Mouse (Mus musculus) c-Kit-positive CD71-positive TER-119-negative erythroid progenitor cells, embryonic 14.5 days (primary cell): Measurements from ENCODE around the gene Znrf3.
"Not testable (repeated sequence)": the region's sequence is repeated elsewhere in the genome, so short reads cannot be mapped to it uniquely, and the experiment has no call there.

Experiments
- DNase-seq: peaks from one replicate; pipeline ENCODE4 v3.0.0-alpha.2; 2013; ENCODE audit warnings: low read depth

Gene Znrf3

DNA sequence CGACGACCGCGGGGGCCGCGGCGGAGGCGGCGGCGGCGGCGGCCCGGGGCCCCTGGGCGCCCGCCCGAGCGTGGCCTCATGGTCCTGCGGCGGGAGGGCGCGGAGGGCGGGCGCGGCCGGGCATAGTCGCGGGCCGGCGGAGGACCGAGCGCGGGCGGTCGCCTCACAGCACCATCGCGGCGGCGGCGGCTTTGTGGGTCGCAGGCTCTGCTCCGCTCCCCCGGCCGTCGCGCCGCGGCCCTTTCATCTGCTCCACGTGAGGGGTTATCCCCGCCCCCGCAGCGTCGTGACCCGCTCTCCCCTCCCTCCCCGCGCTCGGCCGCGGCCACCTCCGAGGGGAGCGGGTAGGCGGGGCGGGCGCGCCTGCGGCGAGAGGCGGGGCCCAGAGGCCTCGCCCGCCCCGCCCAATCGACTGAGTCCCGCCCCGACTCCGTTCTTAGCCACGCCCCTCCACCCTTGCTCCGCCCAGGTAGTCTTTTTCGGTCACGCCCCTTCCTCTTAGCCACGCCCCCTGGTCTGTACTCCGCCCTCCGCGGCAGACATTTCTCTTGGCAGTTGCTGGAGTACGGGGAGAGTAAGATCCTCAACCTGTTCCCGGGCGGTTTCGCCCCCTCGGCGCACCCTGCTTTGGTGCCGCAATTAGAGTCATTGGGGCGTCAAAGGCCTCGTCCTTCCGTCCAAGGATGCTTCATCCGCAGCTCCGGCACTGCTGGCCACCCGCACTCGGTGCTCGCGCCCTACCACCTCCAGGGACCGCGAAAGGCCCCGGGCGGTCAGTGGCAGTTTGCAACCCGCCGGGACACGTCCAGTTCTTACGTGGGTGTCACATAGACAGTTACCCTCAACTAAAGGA is at the start of gene Znrf3:
Znrf3 (minus strand) TSS at position 249 of the 853 bp plus-strand sequence.
- peak; percentile 78 for DNase-seq

DNA sequence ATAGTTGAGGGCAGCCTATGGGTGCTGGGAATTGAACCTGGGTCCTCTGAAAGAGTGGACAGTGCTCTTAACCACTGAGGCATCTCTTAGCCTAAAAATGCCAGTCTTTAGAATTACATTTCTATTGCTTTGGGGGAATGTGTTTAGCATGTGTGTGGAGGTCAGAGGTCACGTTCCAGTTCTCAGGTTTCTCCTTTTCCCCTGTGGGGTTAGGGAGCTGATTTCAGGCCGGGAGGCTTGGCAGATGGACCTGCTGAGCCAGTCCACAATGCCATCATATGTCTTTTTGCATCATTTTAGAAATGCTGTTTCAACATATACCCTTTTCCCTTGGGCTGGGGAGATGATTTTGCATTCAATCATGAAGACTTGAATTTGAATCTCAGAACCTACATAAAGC is 49.2 kb upstream of the Znrf3 start:
- no peak for DNase-seq

DNA sequence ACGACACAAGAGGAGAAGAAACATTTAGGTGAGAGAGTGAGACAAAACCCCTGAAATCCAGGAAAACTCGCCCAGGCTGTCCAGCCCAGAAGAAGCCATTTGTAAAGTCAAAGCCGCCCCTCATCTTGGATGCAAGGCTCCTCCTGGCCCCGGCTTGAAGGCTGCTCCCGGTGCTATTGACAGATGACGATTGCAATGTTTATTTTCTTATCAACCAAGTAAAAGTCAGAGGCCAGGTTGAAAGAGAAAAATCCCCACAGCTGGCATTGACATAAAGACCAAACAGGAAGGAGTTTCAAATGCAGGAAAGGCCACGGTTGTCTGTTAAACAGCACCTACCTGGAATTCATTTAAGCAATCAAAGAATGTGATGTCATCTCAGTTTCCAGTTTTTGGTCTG is 47.3 kb upstream of the Znrf3 start:
- DNase-seq = no peak

DNA sequence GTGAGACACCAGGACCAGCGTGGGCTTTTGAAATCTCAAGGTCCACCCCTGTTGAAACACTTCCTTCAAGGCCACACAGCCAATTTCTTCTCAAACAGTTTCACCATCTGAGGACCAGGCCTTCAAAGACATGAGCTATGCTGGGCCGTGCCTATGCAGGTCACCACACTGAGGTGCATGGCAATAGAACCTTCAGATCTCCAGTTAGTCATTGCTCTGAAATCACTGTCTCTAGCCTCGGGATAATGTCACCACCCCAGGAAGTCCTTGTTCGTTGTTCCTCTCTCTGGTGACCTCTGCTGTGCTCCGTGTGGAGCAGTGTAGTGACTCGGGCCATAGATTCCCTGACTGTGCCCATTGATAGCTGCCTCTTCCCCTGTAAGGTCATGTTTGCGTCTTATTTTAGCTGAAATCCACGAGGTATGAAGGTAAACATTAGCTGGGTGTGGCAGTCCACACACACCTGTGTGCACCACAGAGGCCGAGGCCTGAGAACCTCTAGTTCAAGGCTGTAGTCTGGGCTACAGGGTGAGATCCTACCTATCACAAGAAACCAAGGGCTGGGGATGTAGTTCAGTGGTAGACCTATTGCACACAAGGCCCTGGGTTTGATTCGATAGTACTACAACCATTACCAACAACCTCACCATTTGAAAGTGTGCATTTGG is 46.5 kb upstream of the Znrf3 start:
- DNase-seq = no peak

DNA sequence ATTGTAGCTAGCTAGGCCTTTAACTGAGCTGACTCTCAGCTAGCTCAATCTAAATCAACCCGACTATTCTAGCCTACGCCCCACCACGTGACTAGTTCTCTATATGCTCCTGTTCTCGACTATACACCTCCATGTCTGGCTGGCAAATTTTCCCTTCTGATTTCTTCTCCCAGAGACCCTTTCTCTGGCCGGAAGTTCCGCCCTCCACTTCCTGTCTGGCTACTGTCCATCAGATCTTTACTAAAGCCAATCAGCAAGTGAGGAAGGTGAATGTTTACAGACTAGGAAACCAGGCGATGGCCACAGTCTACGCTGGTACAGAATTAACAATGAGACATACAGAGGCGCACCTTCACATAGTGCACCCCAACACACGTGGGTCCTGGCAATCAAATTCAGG is 44.8 kb upstream of the Znrf3 start:
- DNase-seq = not testable (repeated sequence)

DNA sequence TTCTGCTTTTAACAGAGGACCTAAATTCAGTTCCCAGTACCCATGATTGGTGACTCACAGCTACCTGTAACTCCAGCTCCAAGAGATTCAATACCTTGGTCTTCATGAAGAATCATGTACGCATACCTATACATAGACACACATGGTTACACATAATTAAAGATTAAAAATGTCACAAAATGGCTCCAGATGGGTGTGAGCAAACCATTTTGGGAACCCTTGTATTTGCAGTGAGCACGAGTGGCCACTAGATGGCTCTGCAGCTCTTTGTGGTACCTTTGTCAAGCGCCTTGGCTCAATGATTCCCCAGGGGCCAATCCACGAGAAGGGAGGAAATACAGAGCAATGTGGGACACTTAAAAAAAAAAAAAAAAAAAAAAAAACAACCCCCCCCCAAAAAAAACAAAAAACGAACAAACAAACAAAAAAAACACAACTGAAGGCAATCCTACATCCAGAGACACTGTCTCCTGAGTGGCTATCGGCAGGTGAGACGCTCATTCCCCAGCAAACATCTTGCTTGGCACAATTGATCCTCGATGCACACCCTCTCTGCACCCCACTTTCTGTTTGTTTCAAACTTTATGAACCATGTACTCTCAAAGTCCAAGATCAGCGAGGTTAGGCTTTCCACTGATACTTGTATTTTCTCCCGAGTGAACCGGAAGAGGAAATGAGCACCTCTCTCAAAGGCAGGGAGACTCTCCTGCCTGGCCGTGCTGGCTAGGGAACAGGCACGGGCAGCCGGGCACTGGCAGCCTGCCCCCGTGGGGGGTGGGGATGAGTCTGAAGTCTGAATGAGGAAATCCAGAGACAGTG is 40.8 kb upstream of the Znrf3 start:
- peak; percentile 87 for DNase-seq

DNA sequence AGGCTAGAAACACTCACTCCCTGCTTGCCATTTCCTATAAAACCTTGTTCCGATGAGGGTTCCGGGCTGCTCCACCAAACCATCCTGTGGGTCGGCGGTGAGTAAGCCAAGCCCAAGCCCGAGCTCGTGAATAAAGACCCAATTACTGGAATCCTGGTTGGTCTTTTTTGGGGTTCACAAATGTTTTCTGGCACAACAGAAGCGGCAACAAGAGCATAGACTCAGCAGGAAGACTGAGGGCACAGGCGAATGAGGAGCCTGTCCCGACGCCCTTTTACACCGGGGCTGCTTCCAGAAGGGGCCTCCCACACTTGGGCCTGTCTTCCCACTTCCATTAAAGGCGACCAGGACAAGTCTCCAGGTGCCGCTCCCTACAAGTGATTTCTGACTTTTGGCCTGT is 37.9 kb upstream of the Znrf3 start:
- DNase-seq = no peak

DNA sequence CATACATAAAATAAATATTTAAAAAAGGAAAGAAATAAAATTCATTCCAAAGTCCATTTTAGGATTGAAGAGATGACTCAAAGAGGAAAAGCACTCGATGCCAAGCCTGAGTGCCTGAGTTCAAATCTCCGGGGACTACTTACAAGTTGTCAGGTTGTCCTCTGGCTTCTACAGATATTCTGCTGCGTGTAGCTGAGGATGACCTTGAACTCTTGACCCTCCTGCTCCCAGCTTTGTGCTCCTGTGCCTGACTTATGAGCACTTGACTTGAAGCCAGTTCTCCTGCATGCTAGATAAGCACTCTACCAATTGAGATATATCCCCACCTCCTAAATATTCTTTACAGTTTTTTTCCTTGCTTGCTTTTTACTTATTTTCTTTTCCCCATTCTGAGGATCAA is 34.2 kb upstream of the Znrf3 start:
- DNase-seq = no peak

DNA sequence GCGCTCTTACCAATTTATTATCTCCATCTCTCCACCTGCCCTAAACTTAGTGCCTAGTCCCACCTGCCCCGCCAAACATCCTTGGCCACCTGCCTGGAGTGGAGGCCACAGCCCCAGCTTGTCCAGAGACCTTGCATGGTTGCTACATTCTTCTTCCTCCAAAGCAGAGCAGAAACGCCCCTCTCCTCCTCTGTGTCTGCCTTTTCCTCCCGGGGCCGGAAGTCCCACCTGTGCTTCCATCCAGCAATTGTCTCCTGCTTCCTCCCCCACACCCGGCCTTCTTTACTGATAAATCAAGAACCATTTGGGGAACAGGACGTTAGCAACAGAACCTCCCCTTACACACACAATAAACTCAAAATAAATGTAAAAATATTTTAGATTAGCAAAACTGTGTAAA is 33.5 kb upstream of the Znrf3 start:
- no peak for DNase-seq

DNA sequence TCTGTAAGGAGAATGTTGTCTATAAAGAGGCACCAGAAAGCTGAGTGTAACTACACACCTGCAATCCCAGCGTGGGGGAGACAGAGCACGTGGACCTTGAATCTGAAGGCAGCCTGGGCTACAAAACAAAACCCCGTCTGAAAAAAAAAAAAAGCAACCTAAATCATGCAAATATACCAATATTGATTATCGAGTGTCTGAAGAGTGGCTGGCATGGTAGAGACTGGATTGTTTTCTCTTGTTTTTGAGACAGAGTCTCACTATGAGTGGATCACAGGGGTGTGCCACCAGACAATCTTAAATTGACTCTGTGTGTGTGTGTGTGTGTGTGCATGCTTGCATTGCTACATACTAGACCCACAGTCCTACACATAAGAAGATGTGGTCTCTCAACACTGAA is 32.2 kb upstream of the Znrf3 start:
- no peak for DNase-seq

DNA sequence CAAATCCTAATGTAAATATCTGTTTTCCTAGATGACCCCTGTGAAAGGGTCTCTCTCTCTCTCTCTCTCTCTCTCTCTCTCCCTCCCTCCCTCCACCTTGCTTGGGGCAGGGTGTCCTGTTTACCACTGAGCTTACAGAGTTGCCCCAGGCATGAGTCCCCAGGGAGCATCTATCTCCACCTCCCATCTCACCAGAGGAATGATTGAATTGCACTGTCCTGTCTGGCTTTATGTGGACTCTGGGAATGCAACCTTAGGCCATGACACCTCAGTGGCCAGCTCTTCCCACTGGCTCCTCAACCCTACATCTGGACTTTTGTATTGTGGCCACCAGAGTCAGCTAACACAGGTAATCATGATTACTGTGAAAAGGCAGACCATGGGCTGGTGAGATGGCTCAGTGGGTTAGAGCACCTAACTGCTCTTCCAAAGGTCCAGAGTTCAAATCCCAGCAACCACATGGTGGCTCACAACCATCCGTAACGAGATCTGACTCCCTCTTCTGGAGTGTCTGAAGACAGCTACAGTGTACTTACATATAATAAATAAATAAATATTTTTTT is 31.0 kb upstream of the Znrf3 start:
- not testable (repeated sequence) for DNase-seq

DNA sequence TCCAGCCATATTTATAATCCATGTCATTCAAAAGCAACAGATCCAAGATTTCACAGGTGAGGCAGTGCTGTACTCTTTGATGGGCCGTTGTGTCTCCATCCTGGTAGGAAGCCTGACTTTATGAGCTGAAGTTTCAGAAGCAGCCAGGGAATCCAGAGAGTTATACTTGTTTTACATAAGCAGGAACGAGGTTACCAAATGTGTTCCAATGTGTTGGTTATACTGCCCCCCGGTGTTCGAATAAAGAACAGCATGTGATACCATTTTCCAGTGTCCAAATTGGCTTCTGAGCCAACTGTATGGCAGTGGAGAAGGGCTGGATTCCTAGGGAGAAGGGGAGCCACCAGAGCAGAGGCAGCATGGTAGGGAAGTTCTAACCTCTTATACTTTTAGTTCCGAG is 29.5 kb upstream of the Znrf3 start:
- peak; percentile 57 for DNase-seq

DNA sequence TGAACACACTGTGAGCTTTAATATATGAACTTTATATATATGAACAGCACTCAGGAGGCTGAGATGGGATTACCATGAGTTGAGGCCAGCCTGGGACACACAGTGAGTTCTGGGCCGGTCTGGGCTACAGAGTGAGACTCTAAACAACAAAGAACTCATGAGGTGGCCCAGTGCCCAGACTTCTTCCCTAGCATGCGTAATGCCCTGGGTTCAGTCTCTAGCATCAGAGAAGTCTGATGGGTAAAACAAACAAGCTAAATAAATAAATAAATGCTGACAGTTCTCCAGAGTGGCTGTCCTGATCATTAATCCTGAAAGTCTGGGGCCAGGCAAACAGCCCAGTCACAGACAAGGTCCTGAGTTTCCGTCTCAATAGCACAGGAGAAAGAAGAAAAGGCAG is 25.4 kb upstream of the Znrf3 start:
- DNase-seq = no peak

DNA sequence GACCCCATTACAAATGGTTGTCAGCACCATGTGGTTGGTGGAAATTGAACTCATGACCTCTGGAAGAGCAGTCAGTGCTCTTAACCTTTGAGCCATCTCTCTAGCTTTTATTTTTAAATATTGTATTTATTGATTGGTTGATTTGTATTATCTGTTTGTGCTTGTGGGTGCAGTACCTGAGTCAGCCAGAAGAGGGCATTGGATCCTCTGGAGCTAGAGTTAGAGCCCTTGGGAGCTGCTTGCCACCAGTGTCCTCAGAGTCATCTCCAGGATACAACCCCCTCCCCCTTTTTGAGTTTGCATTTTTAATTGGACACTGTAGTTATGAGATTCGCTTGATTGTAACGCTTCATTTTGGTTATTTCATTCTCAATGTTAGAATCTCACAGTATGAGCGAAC is 24.4 kb upstream of the Znrf3 start:
- peak; percentile 36 for DNase-seq

DNA sequence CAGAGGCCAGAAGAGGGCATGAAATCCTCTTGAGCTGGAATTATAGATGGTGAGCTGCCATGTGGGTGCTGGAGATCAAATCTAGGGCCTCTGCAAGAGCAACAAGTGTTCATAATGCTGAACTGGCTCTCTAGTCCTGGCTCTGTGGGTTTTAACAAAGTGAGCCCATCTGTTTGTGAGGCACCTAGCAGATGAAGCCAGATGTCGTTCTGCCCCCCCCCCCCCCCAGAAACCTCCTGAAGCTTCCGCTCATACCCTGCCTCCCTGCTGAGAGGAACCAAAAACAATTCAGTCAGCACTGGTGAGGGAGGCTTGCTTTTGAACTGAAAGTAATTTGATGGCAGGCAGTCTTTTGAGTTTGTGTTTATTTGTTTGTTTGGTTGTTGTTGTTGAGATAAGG is 23.8 kb upstream of the Znrf3 start:
- no peak for DNase-seq

DNA sequence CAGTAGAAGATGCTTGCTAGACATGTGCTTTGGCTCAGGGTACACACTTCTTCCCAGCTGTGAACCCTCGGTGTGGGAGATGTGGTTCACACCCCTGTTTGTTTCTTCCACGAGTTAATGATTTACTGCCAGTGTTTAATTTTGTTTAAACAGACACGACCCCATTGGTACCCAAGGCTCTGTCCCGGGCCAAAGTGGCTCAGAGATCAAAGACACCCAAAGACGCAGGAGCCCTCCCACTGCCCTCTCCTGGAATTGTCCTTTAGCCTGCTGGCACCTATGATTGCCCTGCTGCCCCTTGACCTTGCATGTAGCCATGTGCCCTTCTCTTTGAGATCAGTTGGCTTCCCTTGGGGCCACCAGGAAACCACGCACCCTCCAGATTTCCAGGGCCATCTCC is 7.3 kb upstream of the Znrf3 start:
- DNase-seq = no peak

DNA sequence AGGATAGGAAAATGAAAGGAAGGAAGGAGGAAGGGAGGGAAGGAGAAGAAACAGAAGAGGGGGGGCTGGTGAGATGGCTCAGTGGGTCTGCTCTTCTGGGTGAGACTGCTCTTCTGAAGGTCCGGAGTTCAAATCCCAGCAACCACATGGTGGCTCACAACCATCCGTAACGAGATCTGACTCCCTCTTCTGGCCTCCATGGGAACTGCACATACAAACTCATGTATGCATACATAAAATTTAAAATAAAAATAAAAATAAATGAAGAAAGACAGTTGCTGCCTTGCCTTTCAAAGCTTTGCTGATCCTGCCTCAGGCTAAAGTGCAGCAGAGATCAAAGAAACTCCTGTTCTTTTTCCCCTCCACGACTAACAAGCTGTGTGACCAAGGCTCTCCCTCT is 6.7 kb upstream of the Znrf3 start:
- DNase-seq = no peak

DNA sequence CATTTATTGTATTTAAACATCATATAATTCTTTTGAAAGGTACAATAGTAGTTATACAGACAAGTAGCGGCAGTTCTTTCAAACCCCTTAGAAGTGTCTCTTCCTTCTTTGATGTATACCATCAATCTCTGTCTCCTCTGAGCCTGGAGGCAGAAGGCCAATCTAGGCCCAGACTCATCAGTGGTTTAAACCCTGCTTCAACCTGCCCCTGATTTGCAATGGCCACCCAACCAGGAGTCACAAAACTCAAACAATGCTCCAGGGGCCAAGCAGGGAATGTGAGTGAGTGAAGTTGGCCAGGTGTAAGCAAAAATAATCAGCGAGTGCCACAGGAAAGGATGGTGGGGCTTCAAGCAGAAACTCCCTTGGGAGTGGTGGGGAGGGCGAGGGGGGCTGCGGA is 6.1 kb upstream of the Znrf3 start:
- DNase-seq = no peak

DNA sequence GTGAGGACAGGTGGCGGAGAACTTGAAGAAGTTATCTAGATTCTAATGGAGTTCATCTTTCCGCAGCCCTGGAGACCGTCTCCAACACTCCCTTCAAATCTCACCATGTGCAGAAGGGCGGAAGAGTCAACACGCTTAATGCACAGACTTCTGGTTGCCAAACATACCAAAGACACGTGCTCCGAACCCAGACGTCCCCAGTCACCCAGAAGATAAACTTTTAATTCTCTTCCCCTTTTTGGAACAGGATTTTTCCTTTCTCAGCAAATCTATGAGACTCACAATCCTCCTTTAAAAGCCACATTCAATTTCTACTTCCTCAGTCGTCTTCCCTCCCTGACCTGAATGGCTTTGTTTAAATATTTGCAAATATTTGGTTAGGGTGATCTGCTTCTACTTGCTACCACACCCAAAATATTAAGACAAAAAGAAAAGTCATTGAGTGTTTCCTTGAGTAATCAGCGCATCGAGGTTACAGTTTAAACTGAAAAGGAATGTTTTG is 856 bp upstream of the Znrf3 start:
- DNase-seq = no peak

DNA sequence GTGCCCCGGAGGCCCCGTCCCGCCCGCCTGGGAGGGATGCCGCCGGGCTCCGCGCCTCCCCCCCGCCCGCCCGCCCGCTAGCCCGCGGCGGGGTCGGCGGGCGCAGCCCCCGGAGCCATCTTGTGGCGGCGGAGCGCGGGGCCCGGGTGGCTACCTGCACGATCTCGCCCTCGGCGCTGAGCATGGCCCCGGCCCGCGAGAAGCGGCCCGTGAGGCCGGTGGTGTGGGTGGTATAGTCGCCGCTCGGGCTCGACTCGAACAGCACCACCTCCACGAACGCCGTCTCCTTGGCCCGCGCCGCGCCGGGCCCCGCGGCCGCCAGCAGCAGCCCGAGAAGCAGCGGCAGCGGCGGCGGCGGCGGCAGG is 431 bp downstream of the Znrf3 start:
- DNase-seq = no peak

DNA sequence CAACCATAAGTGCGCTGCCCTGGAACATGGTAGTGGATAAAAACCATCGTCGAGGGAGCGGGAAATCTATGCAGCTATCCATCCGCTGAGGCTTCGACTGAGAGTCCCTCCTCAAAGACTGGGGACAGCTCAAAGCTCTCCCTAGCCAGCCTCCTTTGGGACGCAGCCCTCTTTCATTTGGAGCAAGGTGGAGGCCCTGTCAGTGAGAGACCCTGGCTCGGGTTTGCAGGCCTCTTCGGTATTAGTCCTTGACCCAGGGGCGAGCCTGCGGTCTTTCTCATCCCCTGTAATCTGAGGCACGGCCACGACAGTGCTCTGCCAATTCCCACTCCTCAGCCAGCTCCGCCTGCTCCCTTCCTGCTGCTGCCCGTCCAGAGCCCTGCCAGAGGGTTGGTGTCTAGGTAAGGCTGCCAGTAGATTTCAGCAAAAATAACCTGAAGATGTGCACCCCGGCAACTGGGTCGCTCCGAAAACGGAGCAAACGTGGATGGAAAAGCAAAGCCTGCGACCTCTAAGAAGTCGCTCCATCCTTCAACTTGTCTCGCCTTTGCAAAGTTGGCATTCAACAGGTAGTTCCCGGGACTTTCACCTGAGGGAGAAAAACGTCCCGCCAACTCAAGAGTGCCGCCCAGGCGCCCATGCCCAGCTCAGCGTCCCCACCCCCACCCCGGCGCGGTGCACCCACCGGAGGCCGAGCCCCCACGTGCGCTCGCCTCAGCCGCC is 975 bp downstream of the Znrf3 start:
- no peak for DNase-seq

DNA sequence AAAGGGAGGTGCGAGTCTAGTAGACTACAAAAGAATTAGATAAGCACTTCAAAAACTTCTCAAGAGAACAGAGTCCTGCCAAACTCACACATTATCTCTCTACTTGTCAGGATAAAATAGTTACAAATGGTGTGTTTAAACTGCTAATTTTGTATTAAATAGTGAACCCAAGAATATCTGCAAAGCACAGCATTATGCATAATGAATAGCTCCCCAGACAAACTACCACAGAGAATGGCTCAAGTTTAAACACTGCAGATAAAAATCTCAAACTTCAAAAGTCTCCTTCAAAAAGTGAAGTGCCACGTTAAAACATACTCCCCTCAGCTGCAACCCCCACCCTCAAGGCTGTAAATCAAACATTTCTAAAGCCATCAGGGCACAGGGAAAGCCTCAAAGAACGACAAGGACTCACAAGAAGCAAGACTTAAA is 2.0 kb downstream of the Znrf3 start:
- no peak for DNase-seq
